ENCODE assay signal across 12 mouse cellular contexts in genomic region chr5:111186600-111186999, GRCm38 (mm10).
DNase-seq lines count a peak whose midpoint lies in the region; ATAC-seq and TF ChIP-seq lines count a peak whose summit lies in the region.
"Had no signal": no experiment of that assay in that cellular context is flagged by ENCODE, and none has a peak within 500 bp of the region (broad histone marks: within the 10 kb centered on the region; RNA-seq: fewer than 3 reads in every experiment).

No protein-coding gene starts in this region.

- no peak overlapping the region for H3K9ac ChIP-seq in liver, postnatal 0 days (replicated peaks)
- H3K9ac ChIP-seq in liver, embryonic 11.5 days (ENCODE audit: low read depth, low read length), result no peak overlapping the region
- H3K9ac ChIP-seq: embryonic facial prominence, embryonic 12.5 days; intestine, embryonic 15.5 days had no signal

- TF ChIP-seq CTCF in liver, postnatal 0 days (IDR thresholded peaks at IDR 0.05; ENCODE audit: low read depth), result peak; percentile 29; the same call in 1 of the 2 replicates

- H3K4me3 ChIP-seq in liver, postnatal 0 days (ENCODE audit: low read depth, low read length), result no peak overlapping the region
- no peak overlapping the region for H3K4me3 ChIP-seq in liver, embryonic 11.5 days (ENCODE audit: low read depth, low read length)
- H3K4me3 ChIP-seq: embryonic facial prominence, embryonic 12.5 days; intestine, embryonic 15.5 days had no signal

- no peaks in the 10 kb centered on the region for H3K27me3 ChIP-seq in liver, postnatal 0 days (ENCODE audit: insufficient read depth, low read length)
- H3K27me3 ChIP-seq in liver, embryonic 11.5 days (replicated peaks; ENCODE audit: control insufficient read depth, insufficient read depth, low read length), result no peaks in the 10 kb centered on the region
- H3K27me3 ChIP-seq: embryonic facial prominence, embryonic 12.5 days; intestine, embryonic 15.5 days had no signal

- H3K9me3 ChIP-seq in liver, postnatal 0 days (ENCODE audit: low read length), result no peaks in the 10 kb centered on the region
- no peaks in the 10 kb centered on the region for H3K9me3 ChIP-seq in liver, embryonic 11.5 days (ENCODE audit: control insufficient read depth, low read length)
- H3K9me3 ChIP-seq: embryonic facial prominence, embryonic 12.5 days; intestine, embryonic 15.5 days had no signal

- no peak overlapping the region for H3K27ac ChIP-seq in liver, postnatal 0 days (ENCODE audit: low read depth)
- H3K27ac ChIP-seq in liver, embryonic 11.5 days (ENCODE audit: low read depth, low read length), result no peak overlapping the region
- H3K27ac ChIP-seq: embryonic facial prominence, embryonic 12.5 days; intestine, embryonic 15.5 days; macrophage had no signal

- no peak for ATAC-seq in liver, postnatal 0 days
- ATAC-seq in liver, embryonic 11.5 days (replicated peaks; ENCODE audit: low FRiP score), result no peak
- ATAC-seq: forebrain, embryonic 16.5 days; intestine, embryonic 15.5 days had no signal

- 44% methylated on average over 11 of the region's 11 CpGs for WGBS in liver, postnatal 0 days (ENCODE audit: insufficient replicate concordance)
- 40% methylated on average over 11 of the region's 11 CpGs for WGBS in liver, embryonic 11.5 days

- intact Hi-C loops in heart, postnatal 25 days (cut with DNase I), result no loop called here
- intact Hi-C loops in heart, postnatal 14 days (cut with DNase I), result no loop called here

- DNase-seq in heart, postnatal 4 days, result peak; percentile 39
- DNase-seq in heart, postnatal 25 days (ENCODE audit: low spot score), result no peak
- DNase-seq in liver, postnatal 0 days, result no peak
- no peak for DNase-seq in liver, embryonic 11.5 days (ENCODE audit: low spot score)
- peak; percentile 55 for DNase-seq in ES-CJ7 (ENCODE audit: low read depth, low spot score)
- DNase-seq in kidney, postnatal 25 days, result peak; percentile 37 to 60
- no peak for DNase-seq in urinary bladder, adult 2 months (ENCODE audit: low spot score)
- DNase-seq in heart, postnatal 14 days, result no peak

- TF ChIP-seq EP300 in liver, postnatal 0 days (IDR thresholded peaks at IDR 0.05; ENCODE audit: low read depth), result no peak

- no peaks in the 10 kb centered on the region for H3K36me3 ChIP-seq in liver, postnatal 0 days (replicated peaks; ENCODE audit: insufficient read depth, low read length)
- no peaks in the 10 kb centered on the region for H3K36me3 ChIP-seq in liver, embryonic 11.5 days (ENCODE audit: control insufficient read depth, insufficient read depth, low read length)
- H3K36me3 ChIP-seq: intestine, embryonic 15.5 days had no signal

- no peak overlapping the region for H3K4me2 ChIP-seq in liver, postnatal 0 days (ENCODE audit: low read depth, low read length)
- H3K4me2 ChIP-seq in liver, embryonic 11.5 days, result no peak overlapping the region
- H3K4me2 ChIP-seq: embryonic facial prominence, embryonic 12.5 days; intestine, embryonic 15.5 days had no signal

- H3K4me1 ChIP-seq in liver, postnatal 0 days (ENCODE audit: insufficient read depth), result peaks cover 3% of the 10 kb centered on the region; the same call in 1 of the 2 replicates
- H3K4me1 ChIP-seq in liver, embryonic 11.5 days (replicated peaks; ENCODE audit: control insufficient read depth, insufficient read depth, low read length), result no peaks in the 10 kb centered on the region

Comparison
In these comparisons a context has a peak if more than half of its experiments do, and no peak if none do; other contexts are left out.
1. DNase-seq: peak in heart, postnatal 4 days (single experiment), ES-CJ7 (single experiment) and kidney, postnatal 25 days (2 of 2); none in heart, postnatal 25 days (single experiment), liver, postnatal 0 days (single experiment), liver, embryonic 11.5 days (single experiment), urinary bladder, adult 2 months (single experiment) and heart, postnatal 14 days (0 of 2).